Mouse (Mus musculus) T-helper 2 cell (primary cell): ENCODE results near the gene Slc5a11.

Experiments
- in situ Hi-C: fragments of 300-600 bp; cut with MboI, MseI; formaldehyde crosslinking; loops from one replicate; pipeline ENCODE4 v1.15.1; 2025; ENCODE audit warnings: high pct_unique_total_duplicates

The Slc5a11 gene

DNA sequence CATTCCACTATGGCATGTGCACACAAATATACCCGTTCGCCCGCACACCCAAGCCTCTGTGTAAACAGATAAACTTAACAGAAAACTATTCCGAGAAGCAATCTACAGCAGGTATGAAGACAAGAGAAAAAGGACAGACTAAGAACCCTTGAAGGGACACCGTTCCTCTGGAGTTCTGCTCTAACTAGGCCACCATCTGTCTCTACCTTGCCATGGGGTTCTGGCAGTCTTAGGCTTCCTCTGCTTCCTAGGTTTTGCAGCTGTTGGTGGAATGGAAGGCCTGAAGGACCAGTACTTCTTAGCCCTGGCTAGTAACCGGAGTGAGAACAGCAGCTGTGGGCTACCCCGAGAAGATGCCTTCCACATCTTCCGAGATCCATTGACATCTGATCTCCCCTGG lies 43.5 kb downstream of the Slc5a11 start:
- in situ Hi-C loops, result no loop called here

DNA sequence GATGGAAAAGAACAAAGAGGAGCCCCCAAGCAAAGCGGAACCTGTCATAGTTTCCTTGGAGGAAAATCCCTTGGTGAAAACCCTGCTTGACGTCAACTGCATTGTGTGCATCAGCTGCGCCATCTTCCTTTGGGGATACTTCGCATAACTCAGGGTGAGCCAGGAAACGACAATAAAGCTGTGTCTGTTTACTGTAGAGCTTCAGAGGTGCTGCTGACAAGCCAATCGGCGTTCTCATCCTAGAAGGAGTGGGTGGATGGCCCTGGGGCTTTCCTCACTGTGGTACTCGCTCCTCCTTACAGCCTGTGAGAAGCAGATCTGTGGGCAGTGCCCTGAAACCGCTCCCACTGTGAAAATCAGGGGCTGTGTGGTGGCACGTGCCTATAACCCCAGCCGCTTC lies 58.5 kb downstream of the Slc5a11 start:
- in situ Hi-C loops, result no loop called here

- in situ Hi-C loops, result no loop called here
Measured at GRCm38 (mm10) chr7:123276568-123276967, 62.0 kb downstream of the Slc5a11 start.

DNA sequence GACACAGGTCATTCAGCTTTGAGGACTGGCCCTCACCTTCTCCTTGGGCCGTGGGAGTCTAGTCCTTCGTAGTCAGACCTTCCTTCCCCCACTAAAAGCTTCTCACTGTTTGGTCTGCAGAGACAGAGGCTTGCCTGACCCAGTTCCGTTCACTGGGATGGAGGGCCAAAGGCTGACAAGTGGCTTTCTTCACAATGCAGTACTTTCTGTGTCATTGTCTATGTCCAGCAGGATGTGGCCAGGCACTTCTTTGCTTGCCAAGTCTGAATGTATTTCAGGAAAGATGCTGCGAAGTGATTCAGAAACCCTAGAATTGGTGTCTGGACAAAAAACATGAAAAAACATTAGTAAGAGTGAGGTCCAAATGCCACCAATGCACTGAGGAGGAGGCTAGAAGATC lies 65.2 kb downstream of the Slc5a11 start:
- in situ Hi-C loops, result no loop called here

GRCm38 (mm10) chr7:123283826-123284225 lies 69.2 kb downstream of the Slc5a11 start:
- in situ Hi-C loops, result no loop called here

- in situ Hi-C loops, result no loop called here
Measured at GRCm38 (mm10) chr7:123285896-123286295, 71.3 kb downstream of the Slc5a11 start.

DNA sequence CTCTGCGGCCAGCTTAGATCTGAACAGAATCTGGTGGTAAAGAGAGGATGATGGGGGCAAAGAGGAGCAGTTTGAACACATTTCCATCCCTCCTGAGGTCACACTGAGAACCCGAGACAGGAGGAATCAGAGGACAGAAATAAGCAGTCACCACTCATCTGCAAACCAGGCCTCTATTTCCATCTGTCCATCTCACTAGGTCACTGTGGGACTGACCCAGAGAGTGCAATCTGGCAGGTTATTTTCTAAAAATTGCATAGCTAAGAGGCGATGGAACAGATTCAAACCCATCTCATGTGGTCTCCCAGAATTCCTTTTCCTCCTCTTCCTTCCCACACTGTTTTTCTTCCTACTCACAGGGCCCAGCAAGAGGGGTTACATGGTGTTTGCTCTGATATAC lies 73.3 kb downstream of the Slc5a11 start:
- in situ Hi-C loops, result no loop called here

GRCm38 (mm10) chr7:123289176-123289575 lies 74.6 kb downstream of the Slc5a11 start:
- in situ Hi-C loops, result no loop called here

GRCm38 (mm10) chr7:123291942-123292341 lies 77.4 kb downstream of the Slc5a11 start:
- in situ Hi-C loops, result no loop called here

- in situ Hi-C loops, result no loop called here
Measured at GRCm38 (mm10) chr7:123293898-123294297, 79.3 kb downstream of the Slc5a11 start.

GRCm38 (mm10) chr7:123295423-123295822 lies 80.8 kb downstream of the Slc5a11 start:
- in situ Hi-C loops, result no loop called here

- in situ Hi-C loops, result no loop called here
Measured at GRCm38 (mm10) chr7:123296097-123296496, 81.5 kb downstream of the Slc5a11 start.

GRCm38 (mm10) chr7:123298225-123298624 lies 83.6 kb downstream of the Slc5a11 start:
- in situ Hi-C loops, result no loop called here

DNA sequence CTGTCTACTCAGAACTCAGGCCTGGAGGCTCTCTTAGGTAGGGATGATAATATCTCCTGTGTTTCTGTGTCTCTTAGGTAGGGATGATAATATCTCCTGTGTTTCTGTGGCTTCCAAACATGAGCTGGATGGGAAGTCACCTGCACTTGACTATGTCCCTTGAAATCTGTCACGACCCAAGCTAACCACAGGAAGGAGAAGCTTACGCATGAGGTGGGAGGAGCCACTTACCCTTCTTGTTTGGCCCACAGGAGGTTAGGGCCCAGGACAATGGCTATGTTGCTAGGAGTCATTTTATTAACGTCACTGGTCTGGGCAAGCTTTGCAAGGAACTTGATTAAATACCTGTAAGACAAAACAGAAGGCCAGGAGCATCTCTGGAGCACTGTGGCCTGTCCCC lies 85.7 kb downstream of the Slc5a11 start:
- in situ Hi-C loops, result no loop called here

- in situ Hi-C loops, result no loop called here
Measured at GRCm38 (mm10) chr7:123305397-123305796, 90.8 kb downstream of the Slc5a11 start.

DNA sequence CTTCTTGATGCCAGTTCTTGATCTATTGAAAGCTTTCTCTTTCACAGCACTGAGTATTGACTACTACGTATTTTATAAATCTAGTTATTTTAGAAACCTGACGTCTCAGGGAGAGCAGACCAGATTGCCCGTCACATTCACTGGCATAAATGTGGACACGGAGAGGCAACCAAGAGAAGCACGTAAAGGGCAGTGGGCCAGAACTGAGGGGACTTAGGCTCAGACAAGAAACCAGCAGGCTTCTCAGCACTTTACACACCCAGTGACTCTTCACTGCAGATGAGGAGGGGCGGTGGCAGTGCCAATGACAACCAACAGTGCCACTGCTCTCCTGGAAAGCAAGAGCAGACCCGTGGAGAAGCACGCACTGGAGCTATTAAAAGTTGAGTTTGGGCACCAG lies 92.7 kb downstream of the Slc5a11 start:
- in situ Hi-C loops, result no loop called here

DNA sequence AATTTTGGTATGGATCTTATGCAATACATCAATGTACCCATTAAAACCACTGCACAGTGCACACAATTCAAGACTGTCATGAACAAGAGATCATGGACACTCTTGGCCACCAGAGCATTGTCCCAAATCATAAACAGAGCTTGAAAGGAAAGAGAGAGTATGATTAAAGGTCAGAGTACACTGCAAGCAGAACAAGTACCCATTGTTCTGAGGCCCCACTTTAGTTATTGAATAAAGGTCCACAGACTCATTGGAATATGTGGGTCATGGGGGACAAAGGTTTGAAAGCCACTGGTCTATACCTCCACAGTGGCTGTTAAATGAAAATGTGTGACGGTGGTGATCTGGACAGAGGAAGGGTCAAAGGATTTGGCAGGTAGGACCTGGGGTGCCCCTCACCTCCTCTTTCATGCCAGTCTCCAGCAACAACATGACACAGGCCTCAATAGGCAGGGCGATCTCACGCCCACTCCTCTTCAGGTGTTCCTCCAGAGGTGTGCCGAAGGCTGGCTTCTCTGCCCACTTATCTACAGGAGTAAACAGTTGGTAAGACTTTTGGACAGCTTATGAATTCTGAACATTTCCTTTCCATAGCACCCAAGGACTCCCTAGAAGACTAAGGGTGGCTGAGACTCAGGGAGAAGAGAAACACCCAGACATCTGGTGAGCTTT lies 93.4 kb downstream of the Slc5a11 start:
- in situ Hi-C loops, result no loop called here

DNA sequence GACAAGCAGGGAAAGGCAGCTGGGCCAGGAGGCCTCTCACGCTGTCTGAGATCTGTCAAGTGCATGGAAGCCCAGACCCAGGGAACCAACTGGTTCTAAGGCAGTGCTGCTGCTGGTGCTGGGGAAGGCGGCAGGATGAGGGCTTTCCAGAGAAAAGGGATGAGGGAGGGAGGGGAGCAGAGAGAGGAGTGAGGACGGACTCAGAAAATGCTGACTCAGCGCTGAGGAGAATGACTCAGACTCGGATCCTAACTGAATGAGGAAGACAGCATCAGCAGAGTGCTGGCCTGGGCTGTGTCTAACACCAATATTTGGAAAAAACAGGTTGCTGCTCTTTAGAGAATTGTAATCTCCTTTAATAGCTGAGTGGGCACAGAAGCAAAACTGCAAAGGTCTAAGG lies 97.3 kb downstream of the Slc5a11 start:
- in situ Hi-C loops, result no loop called here

DNA sequence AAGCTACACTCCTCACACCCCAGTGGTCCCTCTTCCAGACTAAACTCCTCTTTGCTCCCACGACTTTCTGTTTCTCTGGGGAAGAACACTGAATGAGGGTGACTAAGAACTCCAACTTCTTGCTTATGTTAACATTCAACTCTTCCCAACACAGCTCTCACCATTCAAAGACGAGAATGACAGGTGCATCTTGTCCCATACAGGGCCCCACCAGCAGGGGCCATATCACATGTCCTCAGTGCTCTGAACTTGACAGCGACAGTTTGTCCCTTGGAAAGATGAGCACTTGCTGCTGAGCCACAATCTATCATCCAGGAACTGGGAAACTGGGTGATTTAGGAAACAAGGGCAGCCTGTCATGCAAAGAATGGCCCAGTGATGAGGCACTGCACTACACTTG lies 98.2 kb downstream of the Slc5a11 start:
- in situ Hi-C loops, result no loop called here

DNA sequence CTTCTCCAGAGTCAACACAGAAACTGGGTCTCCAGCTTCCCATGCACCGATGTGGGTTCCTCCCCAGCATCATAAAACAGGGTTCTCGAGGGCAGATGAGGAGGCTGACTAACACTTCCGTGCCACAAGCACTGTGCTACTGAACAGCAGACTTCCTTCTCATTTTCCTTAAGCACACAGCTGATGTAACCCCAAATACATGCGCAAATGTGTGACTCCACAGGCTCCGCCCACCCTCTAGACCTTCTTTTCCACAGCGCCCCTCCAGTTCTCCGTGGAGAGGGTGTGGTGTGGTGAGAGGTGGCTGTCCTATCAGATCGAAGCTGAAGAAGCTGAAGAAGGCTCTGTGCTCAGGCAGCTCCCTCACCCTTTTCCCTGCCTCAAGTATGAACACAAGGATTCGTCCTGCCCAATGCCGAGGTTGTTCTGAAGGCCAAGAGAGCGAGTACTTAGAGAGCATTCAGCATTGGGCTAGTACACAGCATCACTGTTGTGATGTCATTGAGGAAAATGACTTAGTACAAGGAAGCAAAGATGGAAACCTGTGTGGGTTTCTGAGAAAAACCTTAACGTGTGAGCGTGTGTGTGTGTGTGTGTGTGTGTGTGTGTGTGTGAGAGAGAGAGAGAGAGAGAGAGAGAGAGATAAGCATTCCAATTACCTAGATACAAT lies 108.0 kb downstream of the Slc5a11 start:
- in situ Hi-C loops, result no loop called here
